8 mouse cellular contexts compared by ENCODE assay signal in the genomic region with DNA sequence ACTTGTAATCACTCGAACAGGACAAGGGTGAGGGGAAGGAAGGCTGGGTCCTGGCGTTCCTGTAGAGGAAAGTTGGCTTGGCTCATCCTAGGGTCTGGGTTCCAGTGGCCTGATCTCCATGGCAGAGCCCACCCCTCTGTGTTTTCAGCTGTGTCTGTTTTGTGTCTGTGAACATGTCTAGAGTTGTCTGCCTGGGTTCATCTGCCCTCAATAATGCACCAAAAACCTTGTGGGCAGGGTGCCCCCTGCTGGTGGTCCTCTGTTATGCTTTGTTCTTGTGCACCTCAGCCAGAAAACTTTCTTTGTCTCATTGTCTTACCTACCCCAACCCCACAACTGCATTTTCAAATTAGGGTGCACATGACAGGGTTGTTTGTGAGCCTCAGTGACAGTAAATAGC. TPM values are rescaled to one million over a fixed set of nuclear protein-coding genes. Genes with fewer than 3 reads are reported as not detected.
DNase-seq lines count a peak whose midpoint lies in the region; ATAC-seq lines count a peak whose summit lies in the region.

No protein-coding gene starts in this region.

- no peaks in the 10 kb centered on the region for H3K4me1 ChIP-seq in midbrain, embryonic 12.5 days

- peak; percentile 76 for ATAC-seq in frontal cortex, adult (ENCODE audit: low TSS enrichment)
- ATAC-seq in midbrain, embryonic 12.5 days (ENCODE audit: low FRiP score, low read depth), result 0 out of 2 replicates have a peak, but pooled peaks have one; percentile 34
- no peak for ATAC-seq in erythroblast, adult 5-6 weeks (replicated peaks; ENCODE audit: low FRiP score, poor library complexity, severe bottlenecking)

- H3K27me3 ChIP-seq in midbrain, embryonic 12.5 days, result no peaks in the 10 kb centered on the region

- intact Hi-C loops in left cerebral cortex, postnatal 14 days (cut with DNase I), result no loop called here

- peak; percentile 77 for DNase-seq in R1 (ENCODE audit: low read depth, low spot score)
- DNase-seq in cerebellum, adult 11 months, result peak; percentile 75
- DNase-seq in hindlimb bud, embryonic 11.5 days (ENCODE audit: extremely low spot score, low read depth, low spot score), result peak; percentile 35
- peak; percentile 57 to 67 for DNase-seq in left cerebral cortex, postnatal 14 days (ENCODE audit: low spot score in 2 of 2)
- peak; percentile 60 for DNase-seq in skeletal muscle tissue, adult 2 months (ENCODE audit: low read depth, low spot score)

- H3K4me2 ChIP-seq in midbrain, embryonic 12.5 days (replicated peaks), result no peak overlapping the region

- no peak overlapping the region for H3K9ac ChIP-seq in midbrain, embryonic 12.5 days (replicated peaks)

- no peak overlapping the region for H3K27ac ChIP-seq in midbrain, embryonic 12.5 days (replicated peaks)

- WGBS in midbrain, embryonic 12.5 days, result 83% methylated on average over 2 of the region's 2 CpGs

- peaks cover 4% of the 10 kb centered on the region; the same call in 1 of the 2 replicates for H3K9me3 ChIP-seq in midbrain, embryonic 12.5 days

- H3K36me3 ChIP-seq in midbrain, embryonic 12.5 days, result no peaks in the 10 kb centered on the region; the same call in 1 of the 2 replicates

- H3K4me3 ChIP-seq in midbrain, embryonic 12.5 days, result no peak overlapping the region

RNA-seq across cellular contexts. Expression of a gene that starts 44.5 kb away (rescaled TPM):
- 10 to 100 TPM; 40.4 to 41.3 TPM for total RNA-seq in left cerebral cortex, postnatal 14 days (2021)
- polyA plus RNA-seq in midbrain, embryonic 12.5 days (2016; fragmentation: Nextera tagmentation; extraction: Ambion mirVana), result 14.5 and 18.4 TPM in 2 replicates
- total RNA-seq in erythroblast, adult 5-6 weeks (2015; ENCODE audit: low replicate concordance), result 2.5 and 3.7 TPM in 2 replicates
- 2.1 and 2.5 TPM in 2 replicates for total RNA-seq in erythroblast, adult 5-6 weeks (2017; ENCODE audit: low replicate concordance)

RNA-seq across cellular contexts. Expression of a gene that starts 48.8 kb away (rescaled TPM):
- total RNA-seq in left cerebral cortex, postnatal 14 days (2021), result 10 to 100 TPM; 24.2 to 24.6 TPM
- polyA plus RNA-seq in midbrain, embryonic 12.5 days (2016; fragmentation: Nextera tagmentation; extraction: Ambion mirVana), result 94.5 and 101 TPM in 2 replicates
- 4.2 and 11.1 TPM in 2 replicates for total RNA-seq in erythroblast, adult 5-6 weeks (2015; ENCODE audit: low replicate concordance)
- total RNA-seq in erythroblast, adult 5-6 weeks (2017; ENCODE audit: low replicate concordance), result 7.0 and 14.1 TPM in 2 replicates

Comparison
In these comparisons a context has a peak if more than half of its experiments do, and no peak if none do; other contexts are left out.
1. RNA of a gene that starts 44.5 kb away (total RNA-seq): 40.4 to 41.3 TPM in left cerebral cortex, postnatal 14 days; 2.1 to 3.7 TPM in erythroblast, adult 5-6 weeks; every median in the first group is over 4 times any median in the second.
2. Peak in every context shown above with its lines, with median percentiles within 50 percentile points of each other: DNase-seq.